Mouse (Mus musculus): Measurements from ENCODE around the gene Ano6. TPM values are rescaled to one million over a fixed set of nuclear protein-coding genes. Genes with fewer than 3 reads are reported as not detected.
"Not testable (repeated sequence)": the region's sequence is repeated elsewhere in the genome, so short reads cannot be mapped to it uniquely, and the experiment has no call there.

Ano6 gene
- polyA plus RNA-seq, 1 experiment from 2014 or later, result 35.2 TPM

DNA sequence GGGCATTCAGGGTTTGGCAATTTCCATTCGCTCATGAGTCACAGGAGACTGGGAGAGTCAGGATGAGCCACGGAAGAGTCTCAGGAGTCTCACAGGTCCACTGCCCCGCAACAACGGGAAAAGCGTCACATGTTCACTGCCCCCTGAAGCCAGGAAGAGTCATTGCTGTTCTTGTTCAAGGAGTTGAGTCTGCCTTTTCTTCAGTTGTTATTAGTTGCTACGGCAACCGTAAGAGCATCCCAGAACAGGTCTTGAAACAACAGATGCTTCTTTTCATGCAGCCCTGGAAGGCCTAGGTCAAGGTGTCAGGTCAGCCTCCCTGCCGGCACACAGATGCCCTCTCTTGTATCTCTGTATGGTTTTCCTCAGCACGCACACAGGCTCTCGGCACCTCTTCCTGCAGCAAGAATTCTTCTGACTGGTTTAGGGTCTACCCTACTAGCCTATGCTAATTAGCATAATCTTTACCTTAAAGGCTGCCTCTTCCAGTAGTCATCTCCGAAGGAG, 36.9 kb downstream of the Ano6 start:
- H3K4me1 ChIP-seq (replicated peaks; ENCODE audit: insufficient read depth, low read length), result peaks cover 37% of the 10 kb centered on the region
- H3K27ac ChIP-seq, result peak overlapping the region; percentile 83
- peak; percentile 28; the same call in 1 of the 2 replicates for TF ChIP-seq CTCF (IDR thresholded peaks at IDR 0.05; ENCODE audit: low read depth)
- H3K36me3 ChIP-seq (ENCODE audit: insufficient read depth, low read length), result no peaks in the 10 kb centered on the region
- DNase-seq (ENCODE audit: low spot score) (peak; percentile 67), ATAC-seq (replicated peaks; ENCODE audit: low FRiP score, low read depth) (0 out of 2 replicates have a peak, but pooled peaks have one; percentile 3)
- H3K4me3 ChIP-seq (replicated peaks; ENCODE audit: low read depth, low read length), result no peak overlapping the region
- H3K9ac ChIP-seq (ENCODE audit: low read depth, low read length), result no peak overlapping the region
- WGBS, result 33% methylated on average over 11 of the region's 11 CpGs
- H3K27me3 ChIP-seq (ENCODE audit: insufficient read depth, low read length), result no peaks in the 10 kb centered on the region
- no peaks in the 10 kb centered on the region for H3K9me3 ChIP-seq (replicated peaks; ENCODE audit: low read length)
- 0 out of 2 replicates have a peak overlapping the region, but pooled peaks have one; percentile 0 for H3K4me2 ChIP-seq (ENCODE audit: low read length)

DNA sequence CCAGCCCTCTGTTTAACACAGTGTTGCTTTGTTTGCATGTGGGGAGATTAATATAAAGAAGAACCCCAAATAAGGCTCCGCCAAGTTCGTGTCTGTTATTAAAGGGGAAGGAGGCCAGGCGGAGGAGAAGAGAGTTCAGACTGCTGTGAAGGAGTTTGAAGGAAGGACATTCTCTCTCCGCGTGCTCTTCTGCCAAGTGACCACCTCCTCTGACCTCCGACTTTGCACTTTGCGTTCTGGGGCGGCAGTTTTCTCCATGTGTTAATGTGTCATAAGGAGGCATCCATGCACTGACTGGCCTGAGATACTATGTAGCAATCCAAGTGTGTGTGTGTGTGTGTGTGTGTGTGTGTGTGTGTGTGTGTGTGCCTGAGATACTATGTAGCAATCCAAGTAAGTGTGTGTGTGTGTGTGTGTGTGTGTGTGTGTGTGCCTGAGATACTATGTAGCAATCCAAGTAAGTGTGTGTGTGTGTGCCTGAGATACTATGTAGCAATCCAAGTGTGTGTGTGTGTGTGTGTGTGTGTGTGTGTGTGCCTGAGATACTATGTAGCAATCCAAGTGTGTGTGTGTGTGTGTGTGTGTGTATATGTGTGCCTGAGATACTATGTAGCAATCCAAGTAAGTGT, 37.5 kb downstream of the Ano6 start:
- not testable (repeated sequence) for H3K4me3 ChIP-seq (replicated peaks; ENCODE audit: low read depth, low read length); H3K36me3 ChIP-seq (ENCODE audit: insufficient read depth, low read length); H3K9ac ChIP-seq (ENCODE audit: low read depth, low read length); H3K27me3 ChIP-seq (ENCODE audit: insufficient read depth, low read length); H3K9me3 ChIP-seq (replicated peaks; ENCODE audit: low read length)
- peak; percentile 67 for DNase-seq (ENCODE audit: low spot score)
- H3K4me1 ChIP-seq (replicated peaks; ENCODE audit: insufficient read depth, low read length), result peaks cover 41% of the 10 kb centered on the region
- 0 out of 2 replicates have a peak overlapping the region, but pooled peaks have one; percentile 0 for H3K4me2 ChIP-seq (ENCODE audit: low read length)
- WGBS, result 36% methylated on average over 8 of the region's 8 CpGs
- peak; percentile 65 for ATAC-seq (replicated peaks; ENCODE audit: low FRiP score, low read depth)
- H3K27ac ChIP-seq, result peak overlapping the region; percentile 83

DNA sequence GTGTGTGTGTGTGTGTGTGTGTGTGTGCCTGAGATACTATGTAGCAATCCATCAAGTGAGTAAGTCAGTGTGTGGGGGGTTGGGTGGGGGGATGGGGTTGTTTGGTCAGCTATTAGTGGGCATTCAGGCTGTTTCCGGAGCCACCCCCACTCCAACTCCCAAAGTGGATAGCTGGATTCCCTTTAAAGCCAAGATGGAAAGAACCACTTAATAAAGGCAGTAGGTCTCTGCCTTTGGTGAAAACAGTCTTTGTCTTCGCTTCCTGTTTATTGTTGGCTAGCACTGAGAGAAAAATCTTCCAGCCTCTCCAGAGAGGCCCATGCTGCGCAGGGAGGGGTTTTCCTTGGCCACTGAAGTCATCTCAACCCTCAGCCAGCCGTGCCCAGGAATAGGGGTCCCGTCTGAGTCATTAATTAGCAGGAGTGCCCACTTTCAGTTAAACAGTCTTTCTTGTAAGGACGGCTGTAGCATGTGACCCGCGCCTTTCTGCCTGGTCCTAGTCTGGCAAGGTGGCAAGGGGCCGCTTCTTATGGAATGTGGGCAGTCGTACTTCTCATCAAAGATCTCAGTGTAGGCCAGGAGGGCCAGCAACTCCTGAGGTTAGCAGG, 38.1 kb downstream of the Ano6 start:
- Histone ChIP-seq H3K4me2 (ENCODE audit: low read length) (peak overlapping the region; percentile 4; the same call in 1 of the 2 replicates), H3K9ac (ENCODE audit: low read depth, low read length) (no peak overlapping the region), H3K27ac (peak overlapping the region; percentile 83), H3K36me3 (ENCODE audit: insufficient read depth, low read length) (no peaks in the 10 kb centered on the region), H3K27me3 (ENCODE audit: insufficient read depth, low read length) (no peaks in the 10 kb centered on the region), H3K4me3 (replicated peaks; ENCODE audit: low read depth, low read length) (no peak overlapping the region), H3K4me1 (replicated peaks; ENCODE audit: insufficient read depth, low read length) (peaks cover 44% of the 10 kb centered on the region), H3K9me3 (replicated peaks; ENCODE audit: low read length) (no peaks in the 10 kb centered on the region)
- peak; percentile 35; the same call in 1 of the 2 replicates for ATAC-seq (replicated peaks; ENCODE audit: low FRiP score, low read depth)
- peak; percentile 56 for DNase-seq (ENCODE audit: low spot score)
- no peak for TF ChIP-seq CTCF (IDR thresholded peaks at IDR 0.05; ENCODE audit: low read depth)
- WGBS, result 23% methylated on average over 10 of the region's 10 CpGs

DNA sequence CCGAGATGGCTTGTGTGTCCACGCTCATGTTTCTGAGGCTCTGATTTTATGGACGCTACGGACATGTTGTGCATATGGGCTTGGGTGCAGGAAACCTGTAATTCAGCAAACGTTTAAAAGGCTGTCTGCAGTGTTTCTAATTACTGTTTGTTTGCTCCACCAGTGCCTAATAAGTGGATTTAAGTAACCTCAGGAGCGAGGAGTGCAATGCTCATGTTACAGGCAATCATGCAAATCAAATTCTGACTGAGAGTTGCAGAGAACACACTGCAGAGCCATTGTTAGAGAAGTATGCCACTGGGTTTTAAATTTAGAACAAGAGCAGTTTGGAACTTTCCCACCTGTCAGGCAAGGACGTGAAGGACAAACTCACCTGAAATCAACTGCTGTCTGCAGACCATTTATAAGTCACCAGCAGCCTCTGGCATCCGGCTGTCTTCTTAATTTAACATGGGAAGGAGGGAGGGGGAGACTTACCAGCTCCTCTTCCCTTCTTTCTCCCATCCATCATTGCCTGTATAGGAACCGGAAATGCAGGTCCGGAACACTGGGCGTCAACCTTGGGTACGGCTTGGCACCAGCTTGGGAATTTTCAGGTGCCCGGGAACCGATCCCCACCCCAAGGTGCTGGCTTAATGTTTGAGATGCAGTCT, 39.0 kb downstream of the Ano6 start:
- Histone ChIP-seq H3K4me2 (ENCODE audit: low read length) (peak overlapping the region; percentile 36), H3K36me3 (ENCODE audit: insufficient read depth, low read length) (no peaks in the 10 kb centered on the region), H3K9me3 (replicated peaks; ENCODE audit: low read length) (no peaks in the 10 kb centered on the region), H3K4me1 (replicated peaks; ENCODE audit: insufficient read depth, low read length) (peaks cover 40% of the 10 kb centered on the region), H3K9ac (ENCODE audit: low read depth, low read length) (peak overlapping the region; percentile 47; the same call in 1 of the 2 replicates), H3K27ac (peak overlapping the region; percentile 83), H3K4me3 (replicated peaks; ENCODE audit: low read depth, low read length) (no peak overlapping the region), H3K27me3 (ENCODE audit: insufficient read depth, low read length) (no peaks in the 10 kb centered on the region)
- 26% methylated on average over 14 of the region's 14 CpGs for WGBS
- ATAC-seq (replicated peaks; ENCODE audit: low FRiP score, low read depth) (no peak), DNase-seq (ENCODE audit: low spot score) (peak; percentile 73)
- no peak for TF ChIP-seq CTCF (IDR thresholded peaks at IDR 0.05; ENCODE audit: low read depth)

DNA sequence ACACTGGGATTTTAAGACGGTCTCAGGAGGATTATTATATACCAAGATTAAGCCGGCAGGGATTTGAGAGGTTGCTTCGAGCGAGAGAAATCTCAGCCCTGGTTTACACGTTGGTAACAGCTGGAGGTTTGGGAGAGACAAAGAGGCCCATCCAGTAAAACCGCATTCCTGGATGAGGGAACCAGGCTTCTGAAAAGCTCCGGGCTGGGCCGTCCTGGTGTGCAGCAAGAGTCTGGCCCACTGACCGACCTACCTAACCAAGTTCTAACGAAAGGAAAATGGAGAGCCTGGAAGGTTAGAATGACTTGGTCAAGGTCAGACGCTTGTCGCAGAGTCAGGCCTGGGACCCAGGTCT, 39.5 kb downstream of the Ano6 start:
- peak overlapping the region; percentile 36 for H3K4me2 ChIP-seq (ENCODE audit: low read length)
- WGBS, result 63% methylated on average over 12 of the region's 12 CpGs
- ATAC-seq (replicated peaks; ENCODE audit: low FRiP score, low read depth) (no peak), DNase-seq (ENCODE audit: low spot score) (no peak)
- no peak overlapping the region for H3K4me3 ChIP-seq (replicated peaks; ENCODE audit: low read depth, low read length)
- H3K4me1 ChIP-seq (replicated peaks; ENCODE audit: insufficient read depth, low read length), result peaks cover 40% of the 10 kb centered on the region
- peak overlapping the region; percentile 47; the same call in 1 of the 2 replicates for H3K9ac ChIP-seq (ENCODE audit: low read depth, low read length)
- H3K9me3 ChIP-seq (replicated peaks; ENCODE audit: low read length), result no peaks in the 10 kb centered on the region
- no peak for TF ChIP-seq CTCF (IDR thresholded peaks at IDR 0.05; ENCODE audit: low read depth)
- H3K27me3 ChIP-seq (ENCODE audit: insufficient read depth, low read length), result no peaks in the 10 kb centered on the region
- H3K36me3 ChIP-seq (ENCODE audit: insufficient read depth, low read length), result no peaks in the 10 kb centered on the region
- peak overlapping the region; percentile 83 for H3K27ac ChIP-seq

DNA sequence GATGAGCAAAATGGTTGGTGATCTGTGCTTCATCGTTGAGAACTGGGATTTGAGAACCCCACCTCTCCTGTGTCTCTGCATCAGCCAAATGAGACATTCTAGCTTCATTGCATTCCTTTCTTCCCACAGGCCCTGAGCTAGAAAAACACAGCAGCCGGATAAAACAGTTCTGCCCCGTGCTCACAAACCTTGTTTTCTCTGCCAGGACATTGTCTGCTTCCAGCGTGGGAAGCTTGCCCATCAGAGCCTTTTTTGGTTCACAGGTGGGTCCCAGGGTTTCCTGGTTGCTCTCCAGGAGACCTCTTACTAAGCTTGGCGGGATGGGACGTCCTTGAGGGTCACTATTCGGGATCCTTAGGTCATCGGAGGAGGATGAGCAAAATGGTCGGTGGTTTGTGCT, 42.6 kb downstream of the Ano6 start:
- ATAC-seq (replicated peaks; ENCODE audit: low FRiP score, low read depth), result no peak
- peaks cover 61% of the 10 kb centered on the region for H3K4me1 ChIP-seq (replicated peaks; ENCODE audit: insufficient read depth, low read length)
- no peak overlapping the region for H3K4me3 ChIP-seq (replicated peaks; ENCODE audit: low read depth, low read length)
- H3K9ac ChIP-seq (ENCODE audit: low read depth, low read length), result no peak overlapping the region
- 66% methylated on average over 9 of the region's 9 CpGs for WGBS
- H3K27ac ChIP-seq, result no peak overlapping the region
- no peak for DNase-seq (ENCODE audit: low spot score)
- no peaks in the 10 kb centered on the region for H3K9me3 ChIP-seq (replicated peaks; ENCODE audit: low read length)
- H3K4me2 ChIP-seq (ENCODE audit: low read length), result no peak overlapping the region
- no peak for TF ChIP-seq CTCF (IDR thresholded peaks at IDR 0.05; ENCODE audit: low read depth)
- H3K36me3 ChIP-seq (ENCODE audit: insufficient read depth, low read length), result no peaks in the 10 kb centered on the region
- no peaks in the 10 kb centered on the region for H3K27me3 ChIP-seq (ENCODE audit: insufficient read depth, low read length)
